Mouse (Mus musculus) C2C12 (cell line): ENCODE data around the gene Sdccag8. TPM values are rescaled to one million over a fixed set of nuclear protein-coding genes. Genes with fewer than 3 reads are reported as not detected.

Experiments used
- H3K27me3 ChIP-seq: one replicate; pipeline ENCODE4 v1.6.1; 2011; ENCODE audit not compliant: control insufficient read depth, insufficient read depth, insufficient read length
- H3K36me3 ChIP-seq: one replicate; pipeline ENCODE4 v1.6.1; 2011; ENCODE audit not compliant: control insufficient read depth, insufficient read depth
- H3K4me3 ChIP-seq: one replicate; pipeline ENCODE4 v1.5.1; 2011; ENCODE audit warnings: mild to moderate bottlenecking, control low read depth; ENCODE audit not compliant: poor library complexity, insufficient read depth, severe bottlenecking
- H3K79me2 ChIP-seq: one replicate; pipeline ENCODE4 v1.6.1; 2011; ENCODE audit not compliant: control insufficient read depth, insufficient read depth
- H3K79me3 ChIP-seq: one replicate; pipeline ENCODE4 v1.6.1; 2011; ENCODE audit warnings: low read depth, control low read depth
- H3ac ChIP-seq: one replicate; pipeline ENCODE3; 2011; ENCODE audit warnings: low read depth; ENCODE audit not compliant: control insufficient read depth, insufficient read length
- CEBPB ChIP-seq: IDR thresholded peaks from one replicate; pipeline ENCODE4 v1.6.1; 2011; ENCODE audit warnings: low read depth, mild to moderate bottlenecking, control low read depth, moderate library complexity
- CTCF ChIP-seq: IDR thresholded peaks from one replicate; pipeline ENCODE4 v1.5.1; 2011; ENCODE audit not compliant: control insufficient read depth, insufficient read depth, insufficient read length
- FOSL1 ChIP-seq: IDR thresholded peaks from one replicate; pipeline ENCODE4 v1.8.0; 2011; ENCODE audit warnings: mild to moderate bottlenecking, low read length; ENCODE audit not compliant: poor library complexity, insufficient read depth, severe bottlenecking
- MAX ChIP-seq: IDR thresholded peaks from one replicate; pipeline ENCODE4 v1.6.1; 2011; ENCODE audit warnings: mild to moderate bottlenecking, control low read depth
- MYOD1 ChIP-seq: IDR thresholded peaks from one replicate; pipeline ENCODE4 v1.6.1; 2011; ENCODE audit warnings: low read depth; ENCODE audit not compliant: control insufficient read depth, insufficient read length
- MYOG ChIP-seq: IDR thresholded peaks from one replicate; pipeline ENCODE4 v1.6.1; 2011; ENCODE audit not compliant: control insufficient read depth, insufficient read length; ENCODE audit errors: extremely low read depth
- USF1 ChIP-seq: IDR thresholded peaks from one replicate; pipeline ENCODE4 v1.6.1; 2011; ENCODE audit warnings: low read depth, mild to moderate bottlenecking, control low read depth, moderate library complexity
- polyA plus RNA-seq: library from polyadenylated mRNA; unstranded; fragments of >200 nt; fragmentation: generic; extraction: Trizol; gene quantifications from one replicate; pipeline ENCODE4 v1.2.1, GENCODE M21; 2012; ENCODE audit warnings: missing spikeins

The Sdccag8 gene
- polyA plus RNA-seq, 1 experiment, result 5.8 TPM

GRCm38 (mm10) chr1:176992517-176992916, 178.1 kb downstream of the Sdccag8 start:
- no peak overlapping the region for H3ac ChIP-seq
- TF ChIP-seq CEBPB, result no peak
- no peak for TF ChIP-seq USF1
- no peak for TF ChIP-seq CTCF
- no peak for TF ChIP-seq MYOG
- no peak for TF ChIP-seq FOSL1
- TF ChIP-seq MYOD1, result no peak
- no peak for TF ChIP-seq MAX
- no peaks in the 10 kb centered on the region for H3K27me3 ChIP-seq

GRCm38 (mm10) chr1:176993141-176994010, 178.9 kb downstream of the Sdccag8 start:
- Histone ChIP-seq H3K4me3 (no peak overlapping the region), H3K27me3 (no peaks in the 10 kb centered on the region), H3K79me2 (no peaks in the 10 kb centered on the region), H3K79me3 (no peaks in the 10 kb centered on the region), H3K36me3 (no peaks in the 10 kb centered on the region), H3ac (no peak overlapping the region)
- TF ChIP-seq MYOD1, result no peak
- no peak for TF ChIP-seq MAX
- TF ChIP-seq MYOG, result no peak
- TF ChIP-seq CTCF, result no peak
- no peak for TF ChIP-seq USF1
- TF ChIP-seq CEBPB, result no peak
- no peak for TF ChIP-seq FOSL1

More at GRCm38 (mm10) chr1:176992517-176992916, 178.1 kb downstream of the Sdccag8 start:
- Histone ChIP-seq H3K79me3 (no peaks in the 10 kb centered on the region), H3K79me2 (no peaks in the 10 kb centered on the region), H3K36me3 (no peaks in the 10 kb centered on the region), H3K4me3 (no peak overlapping the region)

- Histone ChIP-seq H3K27me3 (no peaks in the 10 kb centered on the region), H3K36me3 (no peaks in the 10 kb centered on the region), H3K79me2 (no peaks in the 10 kb centered on the region), H3K4me3 (no peak overlapping the region), H3K79me3 (no peaks in the 10 kb centered on the region), H3ac (no peak overlapping the region)
- TF ChIP-seq MYOD1, result no peak
- TF ChIP-seq FOSL1, result no peak
- TF ChIP-seq MYOG, result no peak
- no peak for TF ChIP-seq CEBPB
- no peak for TF ChIP-seq USF1
- no peak for TF ChIP-seq MAX
- TF ChIP-seq CTCF, result no peak
Measured at GRCm38 (mm10) chr1:176994087-176994486, 179.6 kb downstream of the Sdccag8 start.

GRCm38 (mm10) chr1:176994707-176995418, 180.4 kb downstream of the Sdccag8 start:
- Histone ChIP-seq H3K27me3 (no peaks in the 10 kb centered on the region), H3K36me3 (no peaks in the 10 kb centered on the region), H3K79me2 (no peaks in the 10 kb centered on the region), H3K79me3 (no peaks in the 10 kb centered on the region), H3K4me3 (no peak overlapping the region), H3ac (no peak overlapping the region)
- TF ChIP-seq USF1 (no peak), MYOD1 (no peak), MAX (no peak), FOSL1 (no peak), CTCF (no peak), CEBPB (no peak)

- no peaks in the 10 kb centered on the region for H3K27me3 ChIP-seq
- H3K79me3 ChIP-seq, result no peaks in the 10 kb centered on the region
Measured at GRCm38 (mm10) chr1:176995419-176995775, 180.9 kb downstream of the Sdccag8 start.

GRCm38 (mm10) chr1:176996166-176996565, 181.7 kb downstream of the Sdccag8 start:
- Histone ChIP-seq H3K36me3 (no peaks in the 10 kb centered on the region), H3K27me3 (no peaks in the 10 kb centered on the region), H3K4me3 (no peak overlapping the region), H3K79me3 (no peaks in the 10 kb centered on the region), H3K79me2 (no peaks in the 10 kb centered on the region), H3ac (no peak overlapping the region)
- TF ChIP-seq CEBPB, result no peak
- TF ChIP-seq FOSL1, result no peak
- no peak for TF ChIP-seq CTCF
- no peak for TF ChIP-seq MYOG
- TF ChIP-seq MAX, result no peak
- no peak for TF ChIP-seq MYOD1
- TF ChIP-seq USF1, result no peak

More at GRCm38 (mm10) chr1:176995419-176995775, 180.9 kb downstream of the Sdccag8 start:
- H3K4me3 ChIP-seq, result no peak overlapping the region
- no peaks in the 10 kb centered on the region for H3K36me3 ChIP-seq
- no peak overlapping the region for H3ac ChIP-seq
- TF ChIP-seq CTCF (no peak), MAX (no peak), MYOG (no peak), FOSL1 (no peak), USF1 (no peak)
- H3K79me2 ChIP-seq, result no peaks in the 10 kb centered on the region
